ENCODE assay signal across 8 mouse cellular contexts in the genomic region with DNA sequence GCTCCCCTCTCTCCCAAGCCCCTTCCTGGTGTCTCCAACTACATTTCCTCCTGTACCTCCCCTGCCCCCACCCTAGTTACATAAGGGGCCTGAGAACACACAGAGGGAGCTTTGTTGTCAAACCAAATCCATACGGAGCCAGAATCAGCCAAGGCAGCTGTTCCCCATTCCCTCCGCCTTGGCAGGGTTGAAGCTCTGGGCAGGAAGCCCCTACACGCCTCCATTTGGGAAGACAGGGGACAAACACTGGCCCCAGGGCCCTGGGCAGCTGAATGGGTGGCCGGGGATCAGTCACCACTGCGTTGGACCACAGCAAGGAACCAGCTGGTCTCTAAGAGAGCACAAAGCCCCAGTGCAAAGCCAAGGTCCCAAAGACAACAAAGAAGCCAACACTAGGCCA. TPM values are rescaled to one million over a fixed set of nuclear protein-coding genes. Genes with fewer than 3 reads are reported as not detected.
DNase-seq lines count a peak whose midpoint lies in the region; ATAC-seq and TF ChIP-seq lines count a peak whose summit lies in the region.

No protein-coding gene starts in this region.

- no peaks in the 10 kb centered on the region for H3K9me3 ChIP-seq in intestine, postnatal 0 days (ENCODE audit: control insufficient read depth)
- H3K9me3 ChIP-seq in liver, embryonic 13.5 days (replicated peaks), result no peaks in the 10 kb centered on the region

- H3K4me3 ChIP-seq in intestine, postnatal 0 days (ENCODE audit: low read depth, low read length), result no peak overlapping the region
- H3K4me3 ChIP-seq in liver, embryonic 13.5 days (replicated peaks), result no peak overlapping the region

- TF ChIP-seq CTCF in intestine, postnatal 0 days (IDR thresholded peaks at IDR 0.05; ENCODE audit: low read depth), result no peak

- no peak overlapping the region for H3K4me2 ChIP-seq in intestine, postnatal 0 days (replicated peaks; ENCODE audit: low read depth)
- peak overlapping the region; percentile 45 for H3K4me2 ChIP-seq in liver, embryonic 13.5 days

- intact Hi-C loops in gastrocnemius, postnatal 14 days (cut with DNase I; ENCODE audit: low total_unique reads), result no loop called here

- H3K27ac ChIP-seq in intestine, postnatal 0 days (ENCODE audit: low read depth, low read length), result peak overlapping the region; percentile 36; the same call in 1 of the 2 replicates
- H3K27ac ChIP-seq in liver, embryonic 13.5 days, result peak overlapping the region; percentile 83

- 53% methylated on average over 5 of the region's 5 CpGs for WGBS in intestine, postnatal 0 days
- 61% methylated on average over 5 of the region's 5 CpGs for WGBS in liver, embryonic 13.5 days (ENCODE audit: insufficient replicate concordance)

- no peaks in the 10 kb centered on the region for H3K27me3 ChIP-seq in intestine, postnatal 0 days (replicated peaks; ENCODE audit: control insufficient read depth, insufficient read depth, low read length)
- no peaks in the 10 kb centered on the region for H3K27me3 ChIP-seq in liver, embryonic 13.5 days

- 0 out of 2 replicates have a peak, but pooled peaks cover 6% of the 10 kb centered on the region for H3K36me3 ChIP-seq in intestine, postnatal 0 days (ENCODE audit: control insufficient read depth, insufficient read depth)
- H3K36me3 ChIP-seq in liver, embryonic 13.5 days, result peaks cover 42% of the 10 kb centered on the region

- DNase-seq in adrenal gland, postnatal 14 days, result peak; percentile 26
- no peak for DNase-seq in adrenal gland, adult 8-10 months
- peak; percentile 79 for DNase-seq in cerebellum, adult 9-11 months
- DNase-seq in gastrocnemius, postnatal 14 days, result peak; percentile 78
- DNase-seq in liver, embryonic 13.5 days, result no peak
- peak; percentile 74 to 77 for DNase-seq in right cerebral cortex, postnatal 36 days (ENCODE audit: low spot score in 2 of 2)
- DNase-seq in ovary, postnatal 14 days (ENCODE audit: low spot score), result no peak

- no peak for ATAC-seq in intestine, postnatal 0 days
- ATAC-seq in liver, embryonic 13.5 days (ENCODE audit: low read depth), result no peak

- H3K4me1 ChIP-seq in intestine, postnatal 0 days (replicated peaks; ENCODE audit: control insufficient read depth, insufficient read depth, low read length), result peaks cover 17% of the 10 kb centered on the region
- peaks cover 97% of the 10 kb centered on the region for H3K4me1 ChIP-seq in liver, embryonic 13.5 days (replicated peaks)

- H3K9ac ChIP-seq in intestine, postnatal 0 days (ENCODE audit: low read depth, low read length), result no peak overlapping the region
- peak overlapping the region; percentile 53 for H3K9ac ChIP-seq in liver, embryonic 13.5 days

RNA-seq across cellular contexts. Expression of a gene that starts 10.2 kb away (rescaled TPM):
- 32.7 and 36.9 TPM in 2 replicates for total RNA-seq in adrenal gland, postnatal 14 days (2021)
- total RNA-seq in adrenal gland, adult 8-10 months (2022), result 10 to 100 TPM; 32.8 to 55.5 (median 44.3) TPM
- 1 to 10 TPM; 5.8 to 7.3 TPM for total RNA-seq in gastrocnemius, postnatal 14 days (2021)
- 242 and 257 TPM in 2 replicates for polyA plus RNA-seq in intestine, postnatal 0 days (2015; fragmentation: Nextera tagmentation; extraction: Ambion mirVana)
- 24.1 and 26.1 TPM in 2 replicates for polyA plus RNA-seq in liver, embryonic 13.5 days (2015; fragmentation: Nextera tagmentation; extraction: Ambion mirVana)

Comparison
In these comparisons a context has a peak if more than half of its experiments do, and no peak if none do; other contexts are left out.
1. DNase-seq: peak in adrenal gland, postnatal 14 days (single experiment), cerebellum, adult 9-11 months (single experiment), gastrocnemius, postnatal 14 days (single experiment) and right cerebral cortex, postnatal 36 days (2 of 2); none in adrenal gland, adult 8-10 months (single experiment), liver, embryonic 13.5 days (single experiment) and ovary, postnatal 14 days (single experiment).